Comparison of ENCODE assay signal across 8 mouse cellular contexts in genomic region chr1:74367886-74368645, GRCm38 (mm10). TPM values are rescaled to one million over a fixed set of nuclear protein-coding genes. Genes with fewer than 3 reads are reported as not detected.
DNase-seq lines count a peak whose midpoint lies in the region; ATAC-seq and TF ChIP-seq lines count a peak whose summit lies in the region.

No protein-coding gene starts in this region.

- 10% methylated on average over 34 of the region's 34 CpGs for WGBS in intestine, embryonic 16.5 days
- WGBS in lung, embryonic 14.5 days, result 9% methylated on average over 34 of the region's 34 CpGs
- 19% methylated on average over 34 of the region's 34 CpGs for WGBS in neural tube, embryonic 15.5 days

- peak overlapping the region; percentile 82 for H3K4me2 ChIP-seq in intestine, embryonic 16.5 days (ENCODE audit: low read depth, low read length)
- H3K4me2 ChIP-seq in lung, embryonic 14.5 days, result peak overlapping the region; percentile 67
- peak overlapping the region; percentile 60 for H3K4me2 ChIP-seq in neural tube, embryonic 15.5 days

- H3K4me3 ChIP-seq in intestine, embryonic 16.5 days (ENCODE audit: low read length), result peak overlapping the region; percentile 48
- peak overlapping the region; percentile 27 for H3K4me3 ChIP-seq in lung, embryonic 14.5 days (ENCODE audit: low read depth, low read length)
- peak overlapping the region; percentile 34 for H3K4me3 ChIP-seq in neural tube, embryonic 15.5 days (replicated peaks)

- H3K9me3 ChIP-seq in intestine, embryonic 16.5 days (ENCODE audit: control insufficient read depth, low read length), result no peaks in the 10 kb centered on the region
- no peaks in the 10 kb centered on the region for H3K9me3 ChIP-seq in lung, embryonic 14.5 days (ENCODE audit: low read depth, low read length)
- no peaks in the 10 kb centered on the region for H3K9me3 ChIP-seq in neural tube, embryonic 15.5 days (replicated peaks)

- TF ChIP-seq CTCF in lung, embryonic 14.5 days (IDR thresholded peaks at IDR 0.05; ENCODE audit: low read depth), result peak; percentile 42

- H3K27ac ChIP-seq in intestine, embryonic 16.5 days (ENCODE audit: low read length), result peak overlapping the region; percentile 41
- no peak overlapping the region for H3K27ac ChIP-seq in lung, embryonic 14.5 days (ENCODE audit: low read depth)
- H3K27ac ChIP-seq in neural tube, embryonic 15.5 days (replicated peaks), result no peak overlapping the region

- H3K36me3 ChIP-seq in intestine, embryonic 16.5 days (ENCODE audit: control insufficient read depth, insufficient read depth, low read length), result no peaks in the 10 kb centered on the region
- H3K36me3 ChIP-seq in lung, embryonic 14.5 days (ENCODE audit: insufficient read depth), result no peaks in the 10 kb centered on the region
- no peaks in the 10 kb centered on the region for H3K36me3 ChIP-seq in neural tube, embryonic 15.5 days

- peak overlapping the region; percentile 68 for H3K9ac ChIP-seq in intestine, embryonic 16.5 days (ENCODE audit: low read depth, low read length)
- H3K9ac ChIP-seq in lung, embryonic 14.5 days, result peak overlapping the region; percentile 44; the same call in 1 of the 2 replicates
- H3K9ac ChIP-seq in neural tube, embryonic 15.5 days (replicated peaks), result 0 out of 2 replicates have a peak overlapping the region, but pooled peaks have one; percentile 11

- DNase-seq in ovary, adult 18-20 months (ENCODE audit: low spot score), result peak; percentile 67
- no peak for DNase-seq in ovary, postnatal 10 days (ENCODE audit: low spot score)
- peak; percentile 60 for DNase-seq in embryo, embryonic 10.5 days (ENCODE audit: low spot score)
- DNase-seq in heart, adult 18-20 months, result peak; percentile 74 to 88
- DNase-seq in lung, embryonic 14.5 days, result peak; percentile 79
- no peak for DNase-seq in MN1 (ENCODE audit: low spot score)

- no peaks in the 10 kb centered on the region for H3K27me3 ChIP-seq in intestine, embryonic 16.5 days (replicated peaks; ENCODE audit: control insufficient read depth, insufficient read depth, low read length)
- no peaks in the 10 kb centered on the region for H3K27me3 ChIP-seq in lung, embryonic 14.5 days (ENCODE audit: insufficient read depth, low read length)
- H3K27me3 ChIP-seq in neural tube, embryonic 15.5 days (replicated peaks), result no peaks in the 10 kb centered on the region

- H3K4me1 ChIP-seq in intestine, embryonic 16.5 days (ENCODE audit: control insufficient read depth, insufficient read depth, low read length), result peaks cover 6% of the 10 kb centered on the region
- H3K4me1 ChIP-seq in lung, embryonic 14.5 days (ENCODE audit: insufficient read depth), result peaks cover 6% of the 10 kb centered on the region; the same call in 1 of the 2 replicates
- H3K4me1 ChIP-seq in neural tube, embryonic 15.5 days, result peaks cover 9% of the 10 kb centered on the region

- peak; percentile 93 for ATAC-seq in intestine, embryonic 16.5 days
- ATAC-seq in lung, embryonic 14.5 days (ENCODE audit: insufficient read depth), result peak; percentile 92
- ATAC-seq in neural tube, embryonic 15.5 days (ENCODE audit: low FRiP score), result peak; percentile 68; the same call in 1 of the 2 replicates

RNA-seq across cellular contexts. Expression of gene Catip, which starts 6.2 kb away (rescaled TPM):
- total RNA-seq in heart, adult 18-20 months (2021), result under 1 TPM in 1 of 2 experiments, not detected in 1; 0.44 TPM
- 0.24 and 0.50 TPM in 2 replicates for polyA plus RNA-seq in intestine, embryonic 16.5 days (2015; fragmentation: Nextera tagmentation; extraction: Ambion mirVana)
- 0.62 and 0.63 TPM in 2 replicates for polyA plus RNA-seq in lung, embryonic 14.5 days (2014; fragmentation: Nextera tagmentation; extraction: Ambion mirVana)
- 1.1 and 1.4 TPM in 2 replicates for polyA plus RNA-seq in neural tube, embryonic 15.5 days (2015; fragmentation: Nextera tagmentation; extraction: Ambion mirVana)

RNA-seq across cellular contexts. Expression of gene Slc11a1, which starts 6.9 kb away (rescaled TPM):
- 1 to 10 TPM; 5.3 to 5.4 TPM for total RNA-seq in heart, adult 18-20 months (2021)
- 8.0 and 8.9 TPM in 2 replicates for polyA plus RNA-seq in intestine, embryonic 16.5 days (2015; fragmentation: Nextera tagmentation; extraction: Ambion mirVana)
- polyA plus RNA-seq in lung, embryonic 14.5 days (2014; fragmentation: Nextera tagmentation; extraction: Ambion mirVana), result 3.1 and 3.5 TPM in 2 replicates
- polyA plus RNA-seq in neural tube, embryonic 15.5 days (2015; fragmentation: Nextera tagmentation; extraction: Ambion mirVana), result 2.3 and 3.5 TPM in 2 replicates

RNA-seq across cellular contexts. Expression of gene Ctdsp1, which starts 23.2 kb away (rescaled TPM):
- total RNA-seq in heart, adult 18-20 months (2021), result 100 to 1,000 TPM; 107 to 116 TPM
- polyA plus RNA-seq in intestine, embryonic 16.5 days (2015; fragmentation: Nextera tagmentation; extraction: Ambion mirVana), result 69.4 and 72.3 TPM in 2 replicates
- 99.4 and 102 TPM in 2 replicates for polyA plus RNA-seq in lung, embryonic 14.5 days (2014; fragmentation: Nextera tagmentation; extraction: Ambion mirVana)
- 16.8 and 30.2 TPM in 2 replicates for polyA plus RNA-seq in neural tube, embryonic 15.5 days (2015; fragmentation: Nextera tagmentation; extraction: Ambion mirVana)

RNA-seq across cellular contexts. Expression of gene Vil1, which starts 41.1 kb away (rescaled TPM):
- 1 to 10 TPM; 1.2 to 1.5 TPM for total RNA-seq in heart, adult 18-20 months (2021)
- 207 and 244 TPM in 2 replicates for polyA plus RNA-seq in intestine, embryonic 16.5 days (2015; fragmentation: Nextera tagmentation; extraction: Ambion mirVana)
- polyA plus RNA-seq in lung, embryonic 14.5 days (2014; fragmentation: Nextera tagmentation; extraction: Ambion mirVana), result 0.42 and 0.43 TPM in 2 replicates
- polyA plus RNA-seq in neural tube, embryonic 15.5 days (2015; fragmentation: Nextera tagmentation; extraction: Ambion mirVana), result 0.33 and 5.9 TPM in 2 replicates

Comparison
In these comparisons a context has a peak if more than half of its experiments do, and no peak if none do; other contexts are left out.
1. DNase-seq: peak in ovary, adult 18-20 months (single experiment), embryo, embryonic 10.5 days (single experiment), heart, adult 18-20 months (2 of 2) and lung, embryonic 14.5 days (single experiment); none in ovary, postnatal 10 days (single experiment) and MN1 (single experiment).
2. H3K9ac ChIP-seq: peak in every context shown above with its lines; median percentile 68 in intestine, embryonic 16.5 days; 44 in lung, embryonic 14.5 days; 11 in neural tube, embryonic 15.5 days.
3. Peak in every context shown above with its lines, with median percentiles within 50 percentile points of each other: ATAC-seq, H3K4me2 ChIP-seq and H3K4me3 ChIP-seq.